Mouse (Mus musculus) spleen, embryonic (tissue): ENCODE results near the gene Mex3a.
"Not testable (repeated sequence)": the region's sequence is repeated elsewhere in the genome, so short reads cannot be mapped to it uniquely, and the experiment has no call there.

ENCODE experiments used
- CTCF ChIA-PET: fragments of 350-600 bp; sonication (Branson Sonifier 250); formaldehyde crosslinking; loops from one replicate; lab custom pipeline; 2022; lab: Charles Lee

Gene Mex3a

GRCm38 (mm10) chr3:88563442-88563841 is 31.2 kb downstream of the Mex3a start:
- CTCF ChIA-PET: no interaction called here

- CTCF ChIA-PET: no interaction called here
Observed at GRCm38 (mm10) chr3:88563966-88564365, 31.8 kb downstream of the Mex3a start.

GRCm38 (mm10) chr3:88566116-88566515 is 33.9 kb downstream of the Mex3a start:
- CTCF ChIA-PET: no interaction called here

GRCm38 (mm10) chr3:88566536-88567061 is 34.4 kb downstream of the Mex3a start:
- CTCF ChIA-PET: no interaction called here

GRCm38 (mm10) chr3:88567892-88568291 is 35.7 kb downstream of the Mex3a start:
- CTCF ChIA-PET: no interaction called here

- CTCF ChIA-PET: no interaction called here
Observed at GRCm38 (mm10) chr3:88568615-88569014, 36.4 kb downstream of the Mex3a start.

GRCm38 (mm10) chr3:88569093-88569492 is 36.9 kb downstream of the Mex3a start:
- CTCF ChIA-PET: no interaction called here

- CTCF ChIA-PET: no interaction called here
Observed at GRCm38 (mm10) chr3:88569694-88570093, 37.5 kb downstream of the Mex3a start.

- CTCF ChIA-PET: no interaction called here
Observed at GRCm38 (mm10) chr3:88570341-88570740, 38.1 kb downstream of the Mex3a start.

GRCm38 (mm10) chr3:88571856-88572255 is 39.7 kb downstream of the Mex3a start:
- CTCF ChIA-PET: no interaction called here

- CTCF ChIA-PET: no interaction called here
Observed at GRCm38 (mm10) chr3:88572835-88573234, 40.6 kb downstream of the Mex3a start.

- CTCF ChIA-PET: no interaction called here
Observed at GRCm38 (mm10) chr3:88573810-88574209, 41.6 kb downstream of the Mex3a start.

- CTCF ChIA-PET: no interaction called here
Observed at GRCm38 (mm10) chr3:88575540-88575939, 43.3 kb downstream of the Mex3a start, which contains the start of gene Ssr2. Ssr2 (plus strand) TSS chr3:88575876.

GRCm38 (mm10) chr3:88577846-88578245 is 45.7 kb downstream of the Mex3a start:
- CTCF ChIA-PET: not testable (repeated sequence)

- CTCF ChIA-PET: no interaction called here
Observed at GRCm38 (mm10) chr3:88578498-88579424, 46.6 kb downstream of the Mex3a start.

GRCm38 (mm10) chr3:88579454-88580117 is 47.4 kb downstream of the Mex3a start:
- CTCF ChIA-PET: no interaction called here

- CTCF ChIA-PET: interaction anchor here (0.6 to 1.3 kb wide), 2 partner anchors 10 to 47 kb away, joined by 3 to 4 read pairs; no protein-coding TSS in a partner anchor
Observed at GRCm38 (mm10) chr3:88585769-88586168, 53.6 kb downstream of the Mex3a start.

- CTCF ChIA-PET: interaction anchor here (1.3 kb wide), 1 partner anchor 46 kb away, joined by 4 read pairs; no protein-coding TSS in a partner anchor
Observed at GRCm38 (mm10) chr3:88586640-88587039, 54.4 kb downstream of the Mex3a start.

GRCm38 (mm10) chr3:88590246-88590645 is 58.1 kb downstream of the Mex3a start:
- CTCF ChIA-PET: no interaction called here
